Mouse (Mus musculus) embryo, embryonic 11 days (tissue): ENCODE data around the gene 1700122O11Rik.
A peak's percentile ranks its signal among the peaks of the same experiment; 100 is the strongest.

Source experiments
- DNase-seq: peaks from one replicate; pipeline ENCODE4 v3.0.0-alpha.2; 2015

The 1700122O11Rik gene

DNA sequence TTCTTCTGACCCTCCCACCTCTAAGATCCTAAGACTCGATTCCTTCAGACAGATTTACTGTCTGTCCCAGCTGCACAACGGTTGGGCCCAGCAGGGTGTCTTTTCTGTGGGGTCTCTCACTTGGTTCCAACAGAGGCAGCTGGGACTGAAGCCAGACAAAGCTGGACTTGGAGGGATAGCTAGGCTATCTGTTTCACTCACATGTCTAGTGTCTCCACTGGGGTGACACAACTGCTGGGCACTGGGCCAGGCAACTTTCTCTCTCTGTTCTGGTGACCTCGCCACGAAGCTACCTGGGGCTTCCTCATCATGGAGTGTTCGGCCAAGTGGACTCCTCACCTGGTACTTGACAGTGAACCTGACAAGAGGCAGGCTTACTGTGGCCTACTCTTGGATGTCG is 10.4 kb downstream of the 1700122O11Rik start:
- DNase-seq: no peak

DNA sequence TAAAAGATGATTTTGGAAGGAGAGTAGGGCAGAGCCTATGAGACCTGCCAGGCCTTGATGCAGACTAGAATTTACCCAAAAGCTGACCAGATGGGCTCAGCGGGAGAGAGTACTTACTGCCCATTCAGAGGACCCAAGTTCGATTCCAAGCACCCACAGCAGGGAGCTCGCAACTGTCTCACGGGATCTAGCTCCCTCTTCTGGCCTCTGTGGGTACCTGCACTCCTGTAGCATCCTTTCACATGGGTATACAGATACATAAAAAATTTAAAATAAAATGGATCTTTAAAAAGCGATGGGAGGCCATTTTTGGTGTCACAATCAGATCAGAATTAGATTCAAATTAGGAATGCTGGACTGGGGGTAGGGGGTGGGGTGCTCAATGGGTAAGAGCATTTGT is 11.1 kb downstream of the 1700122O11Rik start:
- DNase-seq: no peak

DNA sequence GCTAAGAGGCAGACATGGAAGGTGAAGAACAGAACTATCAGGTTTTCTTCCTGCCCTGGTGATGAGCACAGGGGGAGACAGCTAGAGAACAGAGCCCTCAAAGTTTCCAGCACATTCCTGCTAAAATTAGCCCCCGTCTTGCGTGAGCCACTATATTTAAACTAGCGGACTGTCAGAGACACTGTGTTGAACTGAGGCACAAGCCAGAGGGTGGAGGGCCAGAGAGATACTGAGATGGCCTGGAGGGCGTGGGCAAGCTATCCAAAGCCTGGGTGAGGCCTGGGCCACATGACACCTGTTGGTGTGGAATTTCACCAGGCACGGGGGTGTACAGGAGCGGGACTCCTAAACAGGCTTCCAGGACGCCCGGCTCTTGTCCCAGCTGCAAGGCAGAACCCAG is 14.0 kb downstream of the 1700122O11Rik start:
- no peak for DNase-seq

DNA sequence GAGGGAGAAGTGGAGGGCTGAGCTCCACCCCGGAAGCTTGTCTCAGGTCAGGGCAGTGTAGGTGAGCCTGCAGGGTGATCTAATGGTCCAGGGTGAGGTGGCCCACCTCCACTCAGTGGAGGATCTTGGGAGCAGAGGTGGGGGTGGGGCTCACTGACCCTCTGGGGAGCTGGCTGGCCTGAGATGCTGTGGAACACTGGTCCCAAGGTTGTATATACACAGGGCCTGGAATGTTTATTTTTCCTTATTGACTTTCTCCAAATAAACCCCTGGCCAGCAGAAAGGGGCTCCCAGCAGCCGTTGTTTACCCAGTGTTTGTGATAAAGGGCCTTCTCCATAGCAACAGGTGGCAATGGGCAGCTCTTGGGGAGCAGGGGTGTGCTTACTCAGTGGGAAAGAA is 18.5 kb downstream of the 1700122O11Rik start:
- no peak for DNase-seq

DNA sequence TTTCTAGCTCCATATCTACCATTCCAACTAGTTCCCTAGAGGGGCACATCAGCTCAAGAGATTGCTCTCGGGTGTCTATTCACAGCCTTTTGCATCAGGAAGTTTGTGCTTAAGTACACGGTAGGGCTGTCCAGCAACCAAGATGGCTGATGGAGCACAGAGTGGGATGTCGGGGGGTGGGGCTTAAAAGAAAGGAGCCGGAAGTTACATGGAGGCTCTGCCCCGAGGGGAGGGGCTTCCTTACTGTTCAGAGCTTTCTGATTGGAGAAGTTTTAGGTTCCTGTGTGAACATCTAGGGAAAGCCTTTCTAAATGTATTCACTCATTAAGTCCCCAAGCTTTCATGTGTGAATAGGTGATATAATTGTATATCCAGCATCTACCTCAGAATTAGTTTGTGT is 21.5 kb downstream of the 1700122O11Rik start:
- DNase-seq: no peak

DNA sequence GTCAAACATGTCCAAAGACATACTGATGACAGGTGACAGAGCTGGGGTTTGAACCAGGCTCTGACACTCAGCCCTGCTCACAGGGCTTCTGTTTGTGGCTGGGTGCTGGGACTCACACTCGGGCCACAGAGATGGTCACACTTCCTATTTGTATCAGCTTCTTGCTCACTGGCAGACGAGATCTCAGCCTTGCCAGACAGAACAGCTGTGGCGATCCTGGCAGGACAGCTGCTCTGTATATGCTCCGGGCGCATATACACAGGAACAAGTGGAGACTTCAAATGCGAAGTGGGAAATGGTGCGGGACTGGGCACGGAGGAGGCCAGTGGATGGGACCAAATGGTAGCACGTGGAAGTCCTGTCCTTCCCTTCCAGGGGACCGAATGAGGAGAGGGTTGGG is 25.5 kb downstream of the 1700122O11Rik start:
- DNase-seq: no peak

DNA sequence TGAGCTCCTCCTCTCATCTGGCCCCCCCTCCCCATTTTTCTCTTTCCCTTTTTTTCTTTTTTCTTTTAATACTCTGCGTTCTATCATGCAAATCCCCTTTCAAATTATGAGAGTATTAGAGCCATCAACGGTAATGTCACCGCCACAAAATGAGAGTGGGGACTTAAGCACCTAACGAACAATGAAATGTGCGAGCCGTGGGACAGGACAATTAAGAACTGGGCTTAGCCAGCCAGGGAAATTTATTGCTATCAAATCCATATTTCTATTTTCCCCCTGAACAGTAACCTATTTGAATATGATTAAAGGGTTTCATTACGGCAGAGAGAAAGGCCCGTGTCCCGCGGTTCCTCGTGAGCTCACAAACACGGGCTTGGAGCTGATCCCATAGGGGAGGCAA is 27.0 kb downstream of the 1700122O11Rik start:
- DNase-seq: no peak

DNA sequence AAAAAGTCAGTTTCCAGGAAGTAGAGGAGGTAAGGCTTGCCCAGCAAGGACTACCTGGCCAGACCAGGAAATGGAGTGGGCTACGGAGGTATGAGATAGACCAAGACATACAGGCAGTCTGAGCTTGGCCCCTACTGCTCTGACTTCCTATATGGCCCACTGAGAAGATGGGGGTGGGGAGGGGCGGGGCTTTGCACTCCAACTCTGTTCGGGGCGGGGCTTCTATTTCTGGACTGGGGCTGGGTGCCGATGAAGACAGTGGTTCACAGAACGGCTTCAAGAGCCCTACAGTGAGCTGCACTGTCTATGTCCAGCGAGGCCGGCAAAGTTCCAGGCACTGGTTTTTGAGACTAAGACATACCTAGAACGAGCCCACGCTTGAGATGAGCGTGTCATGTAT is 27.8 kb downstream of the 1700122O11Rik start:
- no peak for DNase-seq

DNA sequence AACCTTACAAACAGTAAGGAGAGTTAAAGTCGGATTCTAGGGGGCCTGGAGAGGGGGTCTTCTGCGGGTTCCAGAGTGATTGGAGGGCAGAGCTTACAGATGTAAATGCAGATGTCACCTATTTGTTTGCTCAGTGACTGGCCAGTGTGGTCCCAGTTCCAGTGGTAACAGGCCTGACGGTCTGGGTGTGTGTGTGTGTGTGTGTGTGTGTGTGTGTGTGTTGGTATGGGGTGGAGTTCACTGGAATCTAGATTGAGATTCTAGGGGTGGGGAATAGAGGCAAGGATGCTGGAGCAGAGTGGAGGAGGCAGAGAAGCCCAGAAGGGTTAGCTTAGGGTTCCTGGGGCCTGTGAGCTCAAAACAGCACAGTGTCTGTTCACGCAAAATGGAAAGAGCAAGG is 32.3 kb downstream of the 1700122O11Rik start:
- DNase-seq: no peak

DNA sequence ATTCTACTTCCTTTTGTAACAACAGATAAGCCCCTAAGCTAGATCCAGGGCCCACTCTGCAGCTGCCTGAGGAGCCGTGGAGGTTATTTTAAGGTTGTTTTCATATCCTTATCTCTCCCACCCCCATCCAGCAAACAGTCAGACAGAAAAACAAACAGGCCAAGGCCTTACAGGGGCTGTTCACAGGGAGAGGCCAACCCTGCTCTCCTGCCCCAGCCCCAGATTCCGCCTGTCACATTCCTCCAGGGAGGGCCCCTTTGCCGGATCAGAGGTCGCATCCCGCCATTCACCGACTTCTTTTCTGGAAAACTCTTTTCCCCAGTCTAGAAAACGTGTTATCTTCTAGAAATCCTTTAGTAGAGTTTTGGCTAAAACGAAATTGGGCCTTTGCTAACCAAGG is 33.0 kb downstream of the 1700122O11Rik start:
- peak; percentile 56 for DNase-seq

DNA sequence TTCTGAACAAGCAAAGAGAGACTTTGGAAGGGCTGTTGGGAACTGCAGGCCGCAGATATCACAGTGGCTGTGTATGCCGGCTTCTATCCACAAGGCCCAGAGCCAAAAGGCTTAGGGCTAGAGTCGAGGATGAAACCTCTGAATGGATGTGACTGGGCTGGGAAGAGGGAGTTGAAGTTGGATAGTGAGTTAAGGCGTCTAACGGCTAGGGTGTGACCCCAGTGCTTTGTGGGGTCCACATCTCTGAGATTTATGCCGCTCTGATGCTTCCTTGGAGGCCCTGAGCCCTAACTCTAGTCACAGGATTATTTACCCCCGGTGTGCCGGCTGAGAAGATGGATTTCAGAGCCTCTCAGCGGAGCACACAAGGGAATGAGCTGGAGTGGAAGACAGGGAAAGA is 33.5 kb downstream of the 1700122O11Rik start:
- DNase-seq: no peak

DNA sequence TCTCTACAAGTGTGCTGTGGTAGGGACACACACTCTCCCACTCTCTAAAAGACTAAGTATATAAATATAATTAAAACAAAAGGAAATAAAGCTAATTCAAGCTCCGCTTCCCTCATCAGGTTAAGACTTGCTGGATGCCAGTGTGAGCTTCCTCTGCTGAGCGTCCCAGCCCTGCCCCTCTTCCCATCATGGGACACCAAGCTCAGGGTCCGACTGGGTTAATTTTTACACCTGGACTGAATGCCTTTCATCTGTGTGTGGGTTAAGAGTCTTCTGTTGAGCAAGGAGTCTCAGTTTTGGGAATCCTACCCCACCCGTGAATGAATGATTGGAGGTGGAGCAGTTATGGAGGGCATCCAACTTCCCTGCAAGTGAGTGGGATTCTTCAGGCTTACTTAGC is 35.6 kb downstream of the 1700122O11Rik start:
- no peak for DNase-seq

DNA sequence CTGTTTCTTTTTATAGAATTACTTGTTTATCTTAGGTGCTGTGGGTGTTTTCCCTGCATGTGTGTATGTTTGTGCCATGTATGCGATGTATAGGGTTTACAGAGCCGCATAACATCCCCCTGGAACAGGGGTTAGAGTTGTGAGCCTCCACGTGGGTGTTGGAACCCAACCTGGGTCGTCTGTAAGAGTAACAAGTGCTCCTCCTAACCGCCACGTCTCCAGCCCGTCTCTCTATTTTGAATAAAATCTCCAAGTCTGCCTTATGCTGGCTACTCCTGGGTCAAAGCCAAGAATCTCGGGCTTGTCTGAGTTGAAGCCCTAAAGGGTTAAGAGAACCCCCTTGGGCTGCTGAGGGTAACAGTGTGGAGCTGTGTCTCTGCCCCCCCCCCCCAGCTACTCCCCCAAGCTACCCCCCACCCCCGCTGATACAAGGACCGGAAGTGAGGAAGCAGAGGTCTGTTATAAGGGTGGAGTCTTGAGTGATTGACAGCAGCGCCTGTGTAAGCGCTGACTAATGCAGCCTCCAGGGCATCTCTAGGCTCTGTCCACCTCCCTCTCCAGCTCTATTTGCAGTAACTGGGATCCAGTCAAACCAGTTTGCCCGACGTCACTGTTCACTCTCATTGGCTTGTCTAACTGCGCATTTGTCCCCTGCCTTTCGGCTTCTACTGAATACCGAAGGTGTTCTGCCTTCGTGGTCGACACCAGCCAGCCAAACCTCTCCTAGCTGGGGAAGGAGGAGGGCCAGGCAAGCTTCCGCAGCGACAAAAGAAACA is 36.3 kb downstream of the 1700122O11Rik start:
- peak; percentile 86 for DNase-seq

DNA sequence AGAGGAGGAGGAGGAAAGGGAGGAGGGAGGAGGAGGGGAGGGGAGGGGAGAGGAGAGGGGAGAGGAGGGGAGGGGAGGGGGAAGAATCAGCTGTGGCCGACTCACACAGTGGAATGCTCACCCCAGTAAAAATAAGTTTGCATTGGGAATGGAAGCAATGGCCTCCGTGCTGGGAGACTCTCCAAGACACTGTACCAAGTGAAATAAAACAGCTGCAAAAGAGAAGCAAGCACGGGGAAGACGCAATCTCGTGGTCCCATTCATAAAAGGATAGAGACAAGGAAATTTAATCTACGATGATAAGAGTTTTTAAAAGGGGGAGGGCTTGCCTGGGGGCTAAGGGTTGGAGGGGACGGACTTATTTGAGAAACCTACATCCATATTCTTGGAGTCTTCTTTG is 36.9 kb downstream of the 1700122O11Rik start:
- no peak for DNase-seq

DNA sequence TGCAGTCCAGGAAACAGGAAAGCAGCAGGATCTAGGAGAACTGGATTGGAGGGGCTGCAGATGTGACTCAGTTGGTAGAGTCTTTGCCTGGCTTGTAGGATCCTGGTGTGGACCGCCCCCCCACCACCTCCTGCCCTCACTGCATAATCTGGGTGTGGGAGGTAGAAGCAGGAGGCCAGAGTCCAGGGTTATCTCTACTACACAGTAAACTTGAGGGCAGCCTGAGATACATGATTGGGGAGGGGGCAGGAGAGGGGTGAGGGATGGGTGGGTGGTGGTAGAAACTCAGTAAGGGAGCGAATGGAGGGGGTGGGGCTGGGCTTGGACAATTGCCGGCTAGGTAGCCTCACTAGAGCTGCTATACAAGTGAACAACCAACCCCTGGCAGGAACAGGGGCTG is 38.3 kb downstream of the 1700122O11Rik start:
- DNase-seq: no peak

DNA sequence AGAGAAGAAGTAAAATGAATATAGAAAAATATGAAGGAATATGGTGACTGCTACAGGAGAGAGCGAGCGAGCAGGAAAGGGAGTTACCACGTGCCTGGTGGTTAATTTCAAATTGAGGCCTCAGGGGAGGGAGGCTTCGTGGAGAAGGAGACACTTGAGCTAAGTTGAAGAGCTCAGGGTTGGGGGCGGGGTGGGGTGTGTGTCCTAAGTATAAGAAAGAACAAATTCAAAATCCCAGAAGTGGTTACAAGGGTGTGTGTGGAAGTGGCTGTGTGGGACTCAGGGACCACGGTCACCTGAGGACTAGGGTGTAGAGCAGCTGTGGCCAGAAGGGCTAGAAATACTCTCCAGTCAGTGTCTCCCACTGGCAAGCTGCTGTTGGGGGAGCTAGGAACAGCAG is 38.7 kb downstream of the 1700122O11Rik start:
- DNase-seq: no peak

DNA sequence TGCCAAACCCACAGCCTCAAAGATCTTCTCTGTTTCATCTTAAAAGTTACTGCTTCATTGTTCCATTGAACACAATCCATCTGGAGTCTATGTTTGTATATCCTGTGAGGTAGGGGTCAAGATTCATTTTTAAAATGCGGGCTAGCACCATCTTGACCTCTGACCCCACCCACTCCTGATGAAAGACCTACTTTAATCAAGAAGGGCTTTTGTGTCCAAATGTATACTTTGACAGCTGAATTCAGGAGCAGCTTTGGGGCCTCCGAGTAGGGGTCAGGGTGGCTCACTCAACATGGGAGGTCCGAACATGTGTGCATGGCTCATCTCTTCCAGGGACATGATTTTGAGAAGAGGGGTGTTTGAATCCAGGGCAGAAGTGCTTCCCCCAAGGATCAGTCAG is 40.3 kb downstream of the 1700122O11Rik start:
- DNase-seq: peak; percentile 59

DNA sequence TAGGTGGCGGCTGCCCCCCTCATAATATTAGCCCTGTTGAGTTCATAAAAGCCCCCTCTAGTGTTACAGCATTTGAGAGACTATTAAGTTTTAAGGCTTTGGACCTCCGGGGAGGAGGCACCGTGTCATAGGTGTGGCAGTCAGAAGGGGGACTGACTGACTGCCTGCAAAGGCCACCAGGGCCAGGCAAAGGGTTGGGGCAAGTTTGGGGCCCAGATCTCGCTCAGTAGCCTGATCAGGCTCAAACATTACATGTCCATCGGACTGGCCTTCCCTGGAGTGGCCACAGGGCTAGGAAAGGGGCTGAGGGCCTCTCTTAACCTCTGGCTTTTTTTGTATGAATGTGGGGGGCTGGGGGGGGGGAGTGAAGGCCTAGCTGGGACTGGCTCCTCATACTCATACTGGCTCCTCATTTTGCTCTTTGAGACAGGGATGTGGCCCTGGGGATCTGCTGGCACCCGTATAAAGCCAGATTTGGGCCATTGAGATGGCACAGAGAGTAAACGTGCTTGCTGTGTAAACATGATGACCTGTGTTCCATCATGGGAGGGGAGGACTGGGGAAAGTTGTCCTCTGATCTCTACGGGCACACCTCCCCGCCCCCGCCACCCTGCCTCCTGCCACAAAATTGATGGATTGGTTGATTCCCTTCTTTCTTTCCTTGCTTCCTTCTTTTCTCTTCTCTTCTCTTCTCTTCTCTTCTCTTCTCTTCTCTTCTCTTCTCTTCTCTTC is 47.5 kb downstream of the 1700122O11Rik start:
- DNase-seq: peak; percentile 48

DNA sequence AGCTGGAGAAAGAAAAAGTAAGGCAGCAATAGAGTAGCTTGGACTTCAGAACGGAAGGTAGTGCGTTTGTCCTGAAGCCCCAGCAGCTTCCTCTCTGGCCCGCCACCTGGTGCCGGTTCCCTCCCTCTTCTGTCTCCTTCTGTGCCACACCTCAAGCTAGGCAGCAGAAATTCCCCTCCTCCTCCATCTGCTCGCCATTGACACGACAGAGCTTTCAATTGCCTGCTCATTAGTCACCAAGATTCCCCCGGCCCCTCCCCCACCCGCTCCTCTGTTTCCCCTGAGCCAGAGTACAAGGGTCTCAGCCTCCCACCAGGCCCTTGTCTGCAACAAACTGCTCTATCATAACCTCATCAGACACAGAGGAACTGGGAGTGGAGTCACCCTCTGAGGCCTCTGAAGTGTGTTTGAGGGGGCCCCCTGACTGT is 48.1 kb downstream of the 1700122O11Rik start:
- DNase-seq: peak; percentile 89

DNA sequence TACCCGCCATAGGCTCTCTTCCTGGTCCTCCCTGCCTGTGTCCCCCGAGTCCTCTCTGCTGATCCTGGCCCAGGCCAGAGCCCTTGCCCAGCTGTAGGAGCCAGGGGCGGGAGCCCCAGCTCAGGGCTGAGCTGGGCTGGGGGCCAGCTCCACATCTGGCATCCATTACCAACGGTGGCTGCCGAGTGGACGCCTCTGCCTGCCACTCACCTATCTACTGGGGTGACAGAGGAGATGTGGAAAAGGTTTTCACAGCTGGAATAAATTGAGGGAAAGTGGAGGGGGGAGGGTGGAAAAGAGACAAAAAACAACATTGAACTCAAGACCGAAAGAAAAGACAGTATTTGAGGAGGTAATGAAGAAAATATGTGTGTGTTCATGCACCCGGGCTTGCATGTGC is 49.3 kb downstream of the 1700122O11Rik start:
- peak; percentile 88 for DNase-seq

DNA sequence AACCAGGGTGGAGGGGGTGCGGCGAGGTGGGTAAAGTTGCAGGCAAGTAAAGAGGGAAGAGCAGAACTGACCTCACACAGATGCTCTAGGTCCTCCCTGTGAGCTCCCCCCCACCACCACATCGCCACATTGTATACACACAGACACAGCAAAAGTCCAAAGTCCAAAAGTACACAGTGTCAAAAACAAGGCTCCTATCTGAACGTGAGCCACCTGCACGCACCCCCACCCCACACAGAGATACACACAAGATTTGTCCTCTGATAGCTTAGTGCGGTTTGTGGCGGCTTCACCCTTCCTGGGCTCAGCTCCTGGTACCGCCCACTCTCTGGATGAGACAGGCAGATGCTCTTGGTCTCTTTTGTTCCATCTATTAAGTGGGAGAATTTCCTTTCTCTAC is 50.0 kb downstream of the 1700122O11Rik start:
- no peak for DNase-seq
